Mouse (Mus musculus) MEL (cell line): Measurements from ENCODE around the gene Stac3. TPM values are rescaled to one million over a fixed set of nuclear protein-coding genes. Genes with fewer than 3 reads are reported as not detected.

Source experiments
- DNase-seq: peaks from one replicate; pipeline ENCODE4 v3.0.0; 2011; ENCODE audit warnings: low read depth, low spot score
- H3K27ac ChIP-seq: 2 replicates; pipeline ENCODE4 v1.5.1; 2012; ENCODE audit warnings: low read depth, mild to moderate bottlenecking, control low read depth, low read length, moderate library complexity; ENCODE audit not compliant: control insufficient read depth
- H3K27me3 ChIP-seq, 2 experiments: fragments of 150-350 bp in 1 of 2; sonication (generic) in 1 of 2; 2 replicates each; pipeline ENCODE4 v1.6.1; 2012; ENCODE audit warnings: low read length in 2 of 2, mild to moderate bottlenecking in 2 of 2, improper control_type of control experiment in 1 of 2, moderate library complexity in 1 of 2; ENCODE audit not compliant: insufficient read depth in 2 of 2, control insufficient read depth in 1 of 2
- H3K36me3 ChIP-seq, 2 experiments: 2 replicates each; pipeline ENCODE4 v1.6.1; 2012 to 2014; ENCODE audit warnings: low read length in 2 of 2, improper control_type of control experiment in 1 of 2, inconsistent platforms in 1 of 2, mild to moderate bottlenecking in 1 of 2; ENCODE audit not compliant: insufficient read depth in 2 of 2, control insufficient read depth in 1 of 2
- H3K4me1 ChIP-seq, 2 experiments: fragments of 150-350 bp in 1 of 2; sonication (generic) in 1 of 2; 2 replicates each; pipeline ENCODE4 v1.6.1; 2012; ENCODE audit warnings: low read length in 2 of 2, improper control_type of control experiment in 1 of 2, mild to moderate bottlenecking in 1 of 2; ENCODE audit not compliant: insufficient read depth in 2 of 2, control insufficient read depth in 1 of 2
- H3K4me3 ChIP-seq, 2 experiments: fragments of 150-350 bp in 1 of 2; sonication (generic) in 1 of 2; 2 replicates each; pipeline ENCODE4 v1.5.1; 2012; ENCODE audit warnings: low read depth in 2 of 2, low read length in 2 of 2, mild to moderate bottlenecking in 2 of 2, moderate library complexity in 2 of 2, control low read depth in 1 of 2, improper control_type of control experiment in 1 of 2; ENCODE audit not compliant: control insufficient read depth in 1 of 2, insufficient read depth in 1 of 2
- H3K79me2 ChIP-seq: 2 replicates; pipeline ENCODE4 v1.6.1; 2012; ENCODE audit warnings: mild to moderate bottlenecking, low read length, moderate library complexity; ENCODE audit not compliant: control insufficient read depth, poor library complexity, insufficient read depth
- H3K9ac ChIP-seq: 2 replicates; pipeline ENCODE4 v1.6.1; 2012; ENCODE audit warnings: low read depth, mild to moderate bottlenecking, control low read depth, low read length, moderate library complexity; ENCODE audit not compliant: control insufficient read depth, poor library complexity, severe bottlenecking
- H3K9me3 ChIP-seq: fragments of 150-350 bp; sonication (generic); replicated peaks from 2 replicates; pipeline ENCODE4 v1.6.1; 2012; ENCODE audit warnings: mild to moderate bottlenecking, low read length, improper control_type of control experiment, moderate library complexity; ENCODE audit not compliant: insufficient read depth
- BHLHE40 ChIP-seq: IDR thresholded peaks from 2 replicates; pipeline ENCODE4 v1.6.1; 2012; ENCODE audit warnings: low read depth, mild to moderate bottlenecking, inconsistent platforms, low read length, improper control_type of control experiment, borderline replicate concordance
- CHD2 ChIP-seq: IDR thresholded peaks from 2 replicates; pipeline ENCODE4 v1.6.1; 2011; ENCODE audit warnings: low read length, improper control_type of control experiment
- CTCF ChIP-seq, 3 experiments: IDR thresholded peaks in 2 of 3; conservative IDR thresholded peaks in 1 of 3; 2 replicates each; pipeline ENCODE4 v1.5.1; 2011 to 2012; ENCODE audit warnings: low read length in 3 of 3, low read depth in 2 of 3, mild to moderate bottlenecking in 2 of 3, improper control_type of control experiment in 1 of 3, inconsistent platforms in 1 of 3, mixed read lengths in 1 of 3, moderate library complexity in 1 of 3; ENCODE audit not compliant: control insufficient read depth in 1 of 3, insufficient read depth in 1 of 3, poor library complexity in 1 of 3, severe bottlenecking in 1 of 3
- E2F4 ChIP-seq: IDR thresholded peaks from 2 replicates; pipeline ENCODE4 v1.6.1; 2011; ENCODE audit warnings: low read depth, low read length, improper control_type of control experiment, borderline replicate concordance
- ELF1 ChIP-seq: IDR thresholded peaks from 2 replicates; pipeline ENCODE4 v1.6.1; 2014; ENCODE audit warnings: low read depth, mild to moderate bottlenecking, inconsistent platforms, low read length, improper control_type of control experiment, moderate library complexity
- EP300 ChIP-seq, 2 experiments: IDR thresholded peaks; 2 replicates each; pipeline ENCODE4 v1.6.1; 2011; ENCODE audit warnings: improper control_type of control experiment in 2 of 2, low read length in 2 of 2, low read depth in 1 of 2, mild to moderate bottlenecking in 1 of 2
- GABPA ChIP-seq: IDR thresholded peaks from 2 replicates; pipeline ENCODE4 v1.6.1; 2012; ENCODE audit warnings: low read depth, mild to moderate bottlenecking, inconsistent platforms, low read length, improper control_type of control experiment, moderate library complexity
- KAT2A ChIP-seq: conservative IDR thresholded peaks from 2 replicates; pipeline ENCODE4 v1.6.1; 2012; ENCODE audit warnings: low read depth, low read length, improper control_type of control experiment, inconsistent platforms
- MYB ChIP-seq: IDR thresholded peaks from 2 replicates; pipeline ENCODE4 v1.6.1; 2011; ENCODE audit warnings: mild to moderate bottlenecking, low read depth, low read length, improper control_type of control experiment
- MYC ChIP-seq: IDR thresholded peaks from 2 replicates; pipeline ENCODE4 v1.6.1; 2011; ENCODE audit warnings: low read depth, mild to moderate bottlenecking, low read length, improper control_type of control experiment, moderate library complexity
- NELFE ChIP-seq: IDR thresholded peaks from 2 replicates; pipeline ENCODE4 v1.6.1; 2011; ENCODE audit warnings: low read depth, low read length, improper control_type of control experiment
- POLR2A ChIP-seq, 2 experiments: IDR thresholded peaks; 2 replicates each; pipeline ENCODE4 v1.6.1; 2011 to 2012; ENCODE audit warnings: low read length in 2 of 2, mild to moderate bottlenecking in 2 of 2, control low read depth in 1 of 2, improper control_type of control experiment in 1 of 2, low read depth in 1 of 2, moderate library complexity in 1 of 2; ENCODE audit not compliant: control insufficient read depth in 1 of 2, insufficient read depth in 1 of 2, poor library complexity in 1 of 2
- POLR2AphosphoS2 ChIP-seq: IDR thresholded peaks from 2 replicates; pipeline ENCODE4 v1.6.1; 2011; ENCODE audit warnings: low read length, improper control_type of control experiment
- POLR2AphosphoS5 ChIP-seq: IDR thresholded peaks from 2 replicates; pipeline ENCODE4 v1.6.1; 2012; ENCODE audit warnings: low read depth, borderline replicate concordance, mild to moderate bottlenecking, inconsistent platforms, low read length, moderate library complexity, mixed read lengths
- RAD21 ChIP-seq: IDR thresholded peaks from 2 replicates; pipeline ENCODE4 v1.6.1; 2011; ENCODE audit warnings: mild to moderate bottlenecking, low read depth, low read length, improper control_type of control experiment
- SIN3A ChIP-seq: IDR thresholded peaks from 2 replicates; pipeline ENCODE4 v1.6.1; 2012; ENCODE audit warnings: low read length, improper control_type of control experiment, inconsistent platforms
- SMC3 ChIP-seq: IDR thresholded peaks from 2 replicates; pipeline ENCODE4 v1.6.1; 2011; ENCODE audit warnings: low read depth, low read length, improper control_type of control experiment
- TAL1 ChIP-seq: IDR thresholded peaks from 2 replicates; pipeline ENCODE4 v1.6.1; 2012; ENCODE audit warnings: mild to moderate bottlenecking, inconsistent platforms, low read length, moderate library complexity, mixed read lengths
- TBP ChIP-seq: IDR thresholded peaks from 2 replicates; pipeline ENCODE4 v1.8.0; 2011; ENCODE audit warnings: low read depth, low read length, improper control_type of control experiment
- TCF12 ChIP-seq: IDR thresholded peaks from 2 replicates; pipeline ENCODE4 v1.6.1; 2014; ENCODE audit warnings: low read depth, mild to moderate bottlenecking, inconsistent platforms, low read length, improper control_type of control experiment, moderate library complexity
- UBTF ChIP-seq: IDR thresholded peaks from 2 replicates; pipeline ENCODE4 v1.6.1; 2012; ENCODE audit warnings: low read depth, mild to moderate bottlenecking, inconsistent platforms, low read length, improper control_type of control experiment, moderate library complexity, borderline replicate concordance; ENCODE audit not compliant: insufficient read depth
- polyA plus RNA-seq, 2 experiments: library from polyadenylated mRNA; stranded (reverse) in 1 of 2; unstranded in 1 of 2; fragments of >175 nt in 1 of 2; fragments of >200 nt in 1 of 2; gene quantifications; 2 replicates each; pipeline versions ENCODE4 v1.2.1 to v1.2.4; 2012; ENCODE audit warnings: low replicate concordance in 2 of 2, low read depth in 1 of 2; ENCODE audit not compliant: insufficient read length in 2 of 2, insufficient read depth in 1 of 2, missing spikeins in 1 of 2
- total RNA-seq: library from RNA; depleted of rRNA; stranded (reverse); fragments of 300-350 nt; gene quantifications from 2 replicates; pipeline ENCODE4 v1.2.3, GENCODE M21; 2012

Gene Stac3
- total and polyA plus RNA-seq, 3 experiments = 0.25 TPM; not detected in 2

DNA sequence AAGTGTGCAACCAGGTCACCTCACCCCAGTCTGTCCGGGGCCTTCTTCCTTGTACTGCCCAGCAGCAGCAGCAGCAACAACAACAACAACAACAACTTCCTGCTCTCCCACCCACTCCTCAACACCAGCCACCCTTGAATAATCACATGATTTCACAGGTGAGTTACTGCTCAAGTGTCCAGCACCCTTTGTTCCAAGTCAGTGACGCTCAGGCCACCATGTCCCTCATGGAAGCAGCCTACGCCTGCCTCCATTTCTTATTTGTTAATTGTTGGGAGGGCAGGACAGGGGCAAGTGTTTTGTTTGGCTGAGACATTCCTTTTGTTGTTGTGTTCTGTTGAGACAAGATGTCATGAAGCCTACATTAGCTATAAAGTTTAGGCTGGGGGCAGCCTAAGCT is 24.9 kb upstream of the Stac3 start:
- H3K36me3 ChIP-seq = peaks cover 4 to 5% of the 10 kb centered on the region in 2 experiments

DNA sequence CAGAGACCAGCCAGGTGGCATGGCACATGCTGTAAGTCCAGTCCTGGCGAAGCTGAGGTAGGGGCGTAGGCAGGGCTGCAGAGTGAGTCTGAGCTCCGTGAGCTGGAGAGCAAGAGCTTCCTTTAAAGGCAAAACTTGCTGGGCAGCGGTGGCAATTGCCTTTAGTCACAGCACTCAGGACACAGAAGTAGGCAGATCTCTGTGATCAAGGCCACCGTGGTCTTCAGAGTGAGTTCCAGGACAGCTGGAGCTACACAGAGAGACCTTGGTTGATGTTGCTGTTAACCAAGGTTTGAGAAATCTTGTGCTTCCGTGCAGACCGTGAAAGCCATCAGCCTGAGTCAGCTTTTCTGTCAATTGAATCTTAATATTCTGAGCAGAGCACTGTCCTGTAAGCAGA is 24.2 kb upstream of the Stac3 start:
- Histone ChIP-seq H3K27me3 (no peaks in the 10 kb centered on the region), H3K79me2 (no peaks in the 10 kb centered on the region), H3K9me3 (no peaks in the 10 kb centered on the region), H3K36me3 (peaks cover 4 to 5% of the 10 kb centered on the region in 2 experiments), H3K4me1 (peaks cover 3 to 8% of the 10 kb centered on the region in 2 experiments), H3K4me3 (no peak overlapping the region), H3K9ac (no peak overlapping the region), H3K27ac (no peak overlapping the region)
- DNase-seq = no peak
- TF ChIP-seq POLR2AphosphoS2 = no peak
- TF ChIP-seq TAL1 = no peak
- no peak for TF ChIP-seq POLR2A (IDR thresholded peaks at IDR 0.05; ENCODE audit: control insufficient read depth in 1 of 2, insufficient read depth in 1 of 2, low read depth in 1 of 2, low read length in 2 of 2, poor library complexity in 1 of 2)
- no peak for TF ChIP-seq MYC
- TF ChIP-seq SIN3A = no peak

More for the DNA sequence above, 24.9 kb upstream of the Stac3 start:
- H3K27me3 ChIP-seq = no peaks in the 10 kb centered on the region
- no peak for TF ChIP-seq TCF12
- no peak for TF ChIP-seq SMC3
- TF ChIP-seq KAT2A = no peak
- no peak for TF ChIP-seq BHLHE40
- TF ChIP-seq RAD21 = no peak
- TF ChIP-seq POLR2AphosphoS5 = no peak
- no peak for TF ChIP-seq E2F4
- TF ChIP-seq ELF1 = no peak
- TF ChIP-seq TBP = no peak
- no peak for TF ChIP-seq CHD2
- TF ChIP-seq GABPA = no peak
- H3K9ac ChIP-seq = no peak overlapping the region
- DNase-seq = no peak
- no peak overlapping the region for H3K27ac ChIP-seq
- H3K79me2 ChIP-seq = no peaks in the 10 kb centered on the region
- H3K9me3 ChIP-seq = no peaks in the 10 kb centered on the region
- no peak overlapping the region for H3K4me3 ChIP-seq
- H3K4me1 ChIP-seq = peaks cover 3 to 8% of the 10 kb centered on the region in 2 experiments

DNA sequence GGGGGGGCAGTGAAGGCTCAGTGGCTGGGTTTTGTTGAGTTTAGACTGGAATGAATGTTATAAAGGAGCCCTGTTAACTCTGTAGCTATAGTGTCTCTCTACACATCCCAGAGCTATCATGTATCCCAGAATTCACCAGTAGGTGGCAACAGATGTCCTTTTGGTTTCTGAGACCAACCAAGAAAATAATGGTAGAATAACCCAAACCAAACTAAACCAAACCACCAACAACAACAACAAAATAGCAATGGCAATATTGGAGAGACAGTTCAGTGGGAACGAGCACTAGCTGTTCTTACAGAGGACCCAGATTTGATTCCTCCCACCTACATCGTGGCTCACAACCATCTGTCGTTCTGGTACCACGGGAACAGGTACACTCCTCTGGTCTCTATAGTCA is 22.4 kb upstream of the Stac3 start:
- Histone ChIP-seq H3K9me3 (no peaks in the 10 kb centered on the region), H3K27ac (no peak overlapping the region), H3K79me2 (no peaks in the 10 kb centered on the region), H3K4me3 (no peak overlapping the region), H3K27me3 (no peaks in the 10 kb centered on the region), H3K36me3 (peaks cover 4 to 5% of the 10 kb centered on the region in 2 experiments), H3K4me1 (peaks cover 3 to 5% of the 10 kb centered on the region in 2 experiments), H3K9ac (no peak overlapping the region)
- peak; percentile 48 for DNase-seq
- TF ChIP-seq EP300 (IDR thresholded peaks at IDR 0.05; ENCODE audit: low read depth in 1 of 2, low read length in 2 of 2) = no peak
- TF ChIP-seq SMC3 = peak; percentile 46
- no peak for TF ChIP-seq GABPA
- no peak for TF ChIP-seq SIN3A
- TF ChIP-seq POLR2A (IDR thresholded peaks at IDR 0.05; ENCODE audit: control insufficient read depth in 1 of 2, insufficient read depth in 1 of 2, low read depth in 1 of 2, low read length in 2 of 2, poor library complexity in 1 of 2) = no peak
- TF ChIP-seq RAD21 = peak; percentile 43
- TF ChIP-seq TBP = no peak
- TF ChIP-seq CTCF (IDR thresholded peaks at IDR 0.05 in 2 of 3, conservative IDR thresholded peaks at IDR 0.05 in 1 of 3; ENCODE audit: control insufficient read depth in 1 of 3, insufficient read depth in 1 of 3, low read depth in 2 of 3, low read length in 3 of 3, poor library complexity in 1 of 3, severe bottlenecking in 1 of 3) = peak in 2 of 3 experiments; percentile 38 to 64; a peak in 4 of 6 replicates
- TF ChIP-seq UBTF = no peak
- TF ChIP-seq MYB = no peak
- no peak for TF ChIP-seq NELFE
